Mouse (Mus musculus) liver, adult 2 months (tissue): Measurements from ENCODE around the gene Prrt1. TPM values are rescaled to one million over a fixed set of nuclear protein-coding genes. Genes with fewer than 3 reads are reported as not detected.

ENCODE experiments used
- DNase-seq: peaks from one replicate; pipeline ENCODE4 v3.0.0-alpha.2; 2011; ENCODE audit warnings: low read depth, low spot score; ENCODE audit errors: extremely low read depth
- H3K27ac ChIP-seq: fragments of 200-500 bp; replicated peaks from 2 replicates; pipeline ENCODE4 v1.5.1; 2012; ENCODE audit warnings: low read depth, mild to moderate bottlenecking, control low read depth, inconsistent platforms, low read length; ENCODE audit not compliant: insufficient read depth
- H3K27me3 ChIP-seq: fragments of 200-500 bp; 2 replicates; pipeline ENCODE4 v1.6.1; 2012; ENCODE audit warnings: mild to moderate bottlenecking, moderate library complexity, low read length, inconsistent platforms; ENCODE audit not compliant: control insufficient read depth, insufficient read depth
- H3K36me3 ChIP-seq: fragments of 200-500 bp; 2 replicates; pipeline ENCODE4 v1.6.1; 2012; ENCODE audit warnings: low read length, inconsistent platforms; ENCODE audit not compliant: control insufficient read depth, insufficient read depth
- H3K4me1 ChIP-seq: fragments of 200-500 bp; 2 replicates; pipeline ENCODE4 v1.6.1; 2011; ENCODE audit warnings: low read length; ENCODE audit not compliant: control insufficient read depth, insufficient read depth
- H3K4me3 ChIP-seq: fragments of 200-500 bp; 2 replicates; pipeline ENCODE4 v1.5.1; 2011; ENCODE audit warnings: low read depth, mild to moderate bottlenecking, control low read depth, low read length, moderate library complexity; ENCODE audit not compliant: insufficient read depth
- H3K79me2 ChIP-seq: fragments of 200-500 bp; 2 replicates; pipeline ENCODE4 v1.6.1; 2012; ENCODE audit warnings: inconsistent platforms, mild to moderate bottlenecking, low read length, moderate library complexity; ENCODE audit not compliant: control insufficient read depth, insufficient read depth
- H3K9ac ChIP-seq: fragments of 200-500 bp; 2 replicates; pipeline ENCODE4 v1.6.1; 2012; ENCODE audit warnings: low read depth, mild to moderate bottlenecking, control low read depth, inconsistent platforms, low read length
- CTCF ChIP-seq: fragments of 200-500 bp; IDR thresholded peaks from 2 replicates; pipeline ENCODE4 v1.5.1; 2011; ENCODE audit warnings: low read depth, low read length, control low read depth
- POLR2A ChIP-seq: fragments of 200-500 bp; IDR thresholded peaks from 2 replicates; pipeline ENCODE4 v1.6.1; 2011; ENCODE audit warnings: low read length, control low read depth; ENCODE audit not compliant: insufficient read depth; ENCODE audit errors: extremely low read depth
- WGBS: fragments of 180-500 bp; shearing (Covaris S2); methylation state at CpG from one replicate; pipeline ENCODE4 v1.1.7; 2018; 5-methylcytosine and 5-hydroxymethylcytosine counted together
- polyA plus RNA-seq: library from polyadenylated mRNA; depleted of rRNA; stranded (reverse); fragments of >200 nt; gene quantifications from 2 replicates; pipeline ENCODE4 v1.2.3, GENCODE M21; 2012
- total RNA-seq: library from RNA; depleted of rRNA; stranded (reverse); fragments of >200 nt; gene quantifications from 2 replicates; pipeline ENCODE4 v1.2.3, GENCODE M21; 2014

Prrt1 gene
- total and polyA plus RNA-seq, 2 experiments = 0.32 TPM; not detected in 1

DNA sequence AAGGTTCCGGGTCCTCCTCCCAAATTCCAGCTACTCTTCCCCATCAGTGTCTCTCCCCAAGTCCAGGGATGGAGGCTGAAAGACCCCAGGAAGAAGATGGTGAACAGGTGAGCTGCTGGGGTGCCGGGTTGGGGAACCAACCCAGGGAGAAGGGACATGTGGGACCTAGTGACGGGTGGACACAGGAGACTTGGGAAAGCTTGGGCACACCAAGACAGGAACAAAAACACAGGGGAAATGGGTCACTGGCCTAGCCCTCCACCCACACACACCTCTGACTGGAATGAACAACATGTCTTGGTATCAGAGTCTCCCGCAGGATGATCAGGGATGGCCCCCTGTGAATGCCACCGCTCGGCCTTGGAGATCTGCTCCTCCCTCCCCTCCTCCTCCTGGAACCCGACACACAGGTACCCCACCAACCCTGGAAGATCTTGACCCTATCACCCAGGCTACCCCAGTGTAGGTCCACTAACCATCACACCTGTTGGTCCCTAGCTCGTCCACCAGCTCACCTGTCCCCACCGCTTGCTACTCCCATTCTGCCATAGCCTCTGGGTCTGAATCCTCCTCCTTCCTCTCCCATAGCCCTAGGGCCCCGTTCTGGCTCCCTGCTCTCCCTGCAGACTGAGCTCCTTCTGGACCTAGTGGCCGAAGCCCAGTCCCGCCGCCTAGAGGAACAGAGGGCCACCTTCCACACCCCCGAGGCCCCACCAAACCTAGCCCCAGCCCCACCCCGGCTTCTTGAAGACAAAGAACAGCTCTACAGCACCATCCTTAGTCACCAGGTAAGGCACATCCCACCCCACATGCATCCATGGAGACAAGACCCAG is 39.0 kb upstream of the Prrt1 start:
- peak overlapping the region; percentile 58 for H3K4me3 ChIP-seq
- TF ChIP-seq POLR2A = no peak
- no peak for TF ChIP-seq CTCF
- peak overlapping the region; percentile 41 for H3K9ac ChIP-seq
- WGBS = 78% methylated on average over 15 of the region's 15 CpGs
- no peaks in the 10 kb centered on the region; the same call in 1 of the 2 replicates for H3K36me3 ChIP-seq
- DNase-seq = no peak
- H3K4me1 ChIP-seq = peaks cover 10% of the 10 kb centered on the region
- peak overlapping the region; percentile 59 for H3K27ac ChIP-seq
- no peaks in the 10 kb centered on the region for H3K27me3 ChIP-seq
- no peaks in the 10 kb centered on the region for H3K79me2 ChIP-seq

DNA sequence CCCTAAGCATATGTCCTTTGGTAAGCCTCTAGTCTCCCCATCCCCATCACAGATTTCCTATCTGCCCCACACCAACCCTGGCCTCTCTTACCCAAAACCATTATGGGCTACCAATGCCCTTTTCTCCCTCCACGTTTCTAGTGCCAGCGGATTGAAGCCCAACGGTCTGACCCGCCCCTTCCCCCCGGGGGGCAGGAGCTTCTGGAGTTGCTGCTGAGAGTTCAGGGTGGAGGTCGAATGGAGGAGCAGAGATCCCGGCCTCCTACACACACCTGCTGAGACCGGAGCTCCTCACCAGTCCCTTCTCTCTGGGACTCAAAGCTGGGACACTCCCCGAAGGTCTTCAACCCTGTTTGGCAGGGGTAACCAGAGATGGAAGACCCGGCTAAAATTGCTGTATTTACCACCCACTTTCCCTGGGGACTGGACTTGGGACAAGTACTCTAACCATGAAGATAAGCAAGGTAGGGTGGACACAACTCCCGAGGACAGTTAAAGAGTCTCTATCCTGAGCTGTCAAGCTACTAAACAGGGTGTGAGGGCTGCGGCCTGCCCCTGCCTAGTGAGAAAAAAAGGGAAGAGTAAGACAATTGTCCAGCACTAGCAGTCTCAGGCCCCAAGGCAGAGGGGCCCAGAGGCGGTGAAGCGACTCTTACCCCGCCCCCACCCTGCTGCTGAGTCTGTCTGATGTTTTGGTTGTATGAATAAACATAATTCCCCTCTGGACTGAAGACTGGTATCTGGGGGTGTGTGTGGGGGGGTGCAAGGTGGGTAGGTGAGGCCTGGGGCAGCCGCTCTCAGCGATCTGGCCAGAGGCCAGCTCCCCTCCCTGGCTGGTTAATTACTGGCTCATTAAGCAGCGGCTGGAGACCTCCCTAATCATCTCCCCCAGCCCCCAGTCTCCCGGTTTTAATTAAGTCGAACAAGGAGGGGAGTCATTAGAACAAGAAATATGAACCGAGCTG is 38.0 kb upstream of the Prrt1 start, which contains the start of gene Pbx2:
Gene Pbx2 (plus strand): TSS at position 238 of the 965 bp plus-strand sequence.
- H3K4me3 ChIP-seq = peak within 1 kb of the TSS; percentile 77
- H3K4me1 ChIP-seq = peaks cover 10% of the 10 kb centered on the region
- 14% methylated on average over 21 of the region's 21 CpGs for WGBS
- no peak for DNase-seq
- H3K79me2 ChIP-seq = no peaks in the 10 kb centered on the region
- no peak for TF ChIP-seq POLR2A
- no peak for TF ChIP-seq CTCF
- peak within 1 kb of the TSS; percentile 92 for H3K9ac ChIP-seq
- no peaks in the 10 kb centered on the region for H3K27me3 ChIP-seq
- H3K27ac ChIP-seq = peak within 1 kb of the TSS; percentile 74
- peaks cover 2% of the 10 kb centered on the region; the same call in 1 of the 2 replicates for H3K36me3 ChIP-seq

DNA sequence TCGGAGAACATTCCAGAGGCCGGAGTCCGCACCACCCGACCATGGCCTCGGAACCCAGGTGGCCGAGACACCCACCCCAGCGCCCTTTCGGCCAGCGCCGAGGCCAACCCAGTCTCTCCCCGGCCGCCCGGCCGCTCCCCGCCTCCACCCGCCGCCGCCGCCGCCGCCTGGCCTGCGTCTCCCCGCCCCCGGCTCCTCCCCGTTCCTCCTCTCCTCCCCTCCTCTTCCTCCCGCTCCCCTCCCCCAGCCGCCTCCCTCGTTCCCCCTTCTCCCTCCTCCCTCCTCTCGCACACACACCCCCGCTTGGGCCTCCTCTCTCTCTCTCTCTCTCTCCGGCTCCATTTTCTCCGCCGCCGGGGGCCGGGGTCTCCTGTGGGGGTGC is 37.3 kb upstream of the Prrt1 start:
- Histone ChIP-seq H3K79me2 (no peaks in the 10 kb centered on the region), H3K4me3 (peak overlapping the region; percentile 77), H3K27me3 (no peaks in the 10 kb centered on the region), H3K4me1 (peaks cover 10% of the 10 kb centered on the region), H3K9ac (peak overlapping the region; percentile 92), H3K36me3 (peaks cover 2% of the 10 kb centered on the region; the same call in 1 of the 2 replicates), H3K27ac (peak overlapping the region; percentile 74)
- WGBS = 2% methylated on average over 26 of the region's 35 CpGs
- DNase-seq = peak; percentile 60
- no peak for TF ChIP-seq CTCF
- TF ChIP-seq POLR2A = peak; percentile 86

DNA sequence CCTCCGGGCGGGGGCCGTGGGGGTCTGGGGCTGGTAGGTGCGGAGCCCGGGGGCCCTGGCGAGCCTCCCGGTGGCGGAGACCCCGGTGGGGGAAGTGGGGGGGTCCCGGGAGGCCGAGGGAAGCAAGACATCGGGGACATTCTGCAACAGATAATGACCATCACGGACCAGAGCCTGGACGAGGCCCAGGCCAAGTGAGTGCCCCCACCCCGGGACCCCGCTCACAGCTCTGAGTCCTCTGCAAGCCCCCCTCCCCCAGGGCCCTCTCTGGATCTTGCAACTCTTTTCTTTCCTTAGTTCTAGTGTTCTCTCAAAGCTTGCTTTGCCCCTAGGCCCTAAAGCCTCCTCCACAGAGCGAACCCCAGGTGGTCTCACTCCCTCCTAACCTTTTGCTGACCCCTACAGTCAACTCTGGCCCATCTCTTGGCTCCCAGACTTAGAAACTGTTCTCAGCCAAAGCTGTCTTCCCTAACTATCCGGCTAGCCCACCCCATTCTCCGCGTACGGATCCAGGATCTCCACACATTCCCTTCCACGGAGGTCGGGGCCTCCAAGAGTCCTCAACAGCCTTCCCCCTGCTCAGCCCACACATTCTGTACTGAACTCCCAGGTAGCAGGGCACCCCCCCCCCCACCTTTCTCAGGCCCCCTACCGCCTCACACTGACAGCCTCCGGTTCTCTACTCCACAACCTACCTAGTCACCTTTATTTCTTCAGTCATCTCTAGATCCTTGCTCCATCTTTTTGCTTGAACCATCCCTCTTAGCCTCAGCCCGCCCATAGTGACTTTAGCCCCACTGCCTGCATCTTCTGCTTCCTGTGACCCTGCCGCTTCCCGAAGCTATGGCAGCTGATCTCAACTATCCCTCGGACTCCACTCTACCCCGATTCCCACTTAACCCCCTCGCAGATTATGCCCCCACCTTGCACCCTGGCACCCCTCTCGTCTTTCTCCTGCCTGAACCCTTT is 36.5 kb upstream of the Prrt1 start:
- Histone ChIP-seq H3K4me1 (peaks cover 10% of the 10 kb centered on the region), H3K79me2 (no peaks in the 10 kb centered on the region), H3K4me3 (peak overlapping the region; percentile 77), H3K9ac (peak overlapping the region; percentile 92), H3K36me3 (peaks cover 2% of the 10 kb centered on the region; the same call in 1 of the 2 replicates), H3K27ac (no peak overlapping the region; the same call in 1 of the 2 replicates), H3K27me3 (no peaks in the 10 kb centered on the region)
- DNase-seq = no peak
- no peak for TF ChIP-seq POLR2A
- no peak for TF ChIP-seq CTCF
- WGBS = 12% methylated on average over 31 of the region's 32 CpGs
